Mouse (Mus musculus): Measurements from ENCODE around the gene Pak2.

- no peak for TF ChIP-seq CTCF (IDR thresholded peaks at IDR 0.05; ENCODE audit: borderline replicate concordance, insufficient read depth, low read depth, low read length)
- TF ChIP-seq POLR2A (IDR thresholded peaks at IDR 0.05; ENCODE audit: borderline replicate concordance, insufficient read depth, low read length), result peak; percentile 61; the same call in 1 of the 2 replicates
Observed at GRCm38 (mm10) chr16:32099638-32100150, 20.6 kb upstream of the Pak2 start, which contains the start of the genes Pigx and Cep19.

All from cerebellum, adult 2 months (tissue).